Mouse (Mus musculus) cerebellum, adult (tissue): ENCODE data around the gene Wfdc9.
"Not testable (repeated sequence)": the region's sequence is repeated elsewhere in the genome, so short reads cannot be mapped to it uniquely, and the experiment has no call there.

ENCODE experiments used
- ATAC-seq: cut with Nextera tagmentation; 2 replicates; pipeline ENCODE4 v1.9.2; 2017; ENCODE audit warnings: mild to moderate bottlenecking, moderate library complexity, mixed read lengths; ENCODE audit not compliant: insufficient number of reproducible peaks, low FRiP score, low TSS enrichment

Wfdc9 gene

DNA sequence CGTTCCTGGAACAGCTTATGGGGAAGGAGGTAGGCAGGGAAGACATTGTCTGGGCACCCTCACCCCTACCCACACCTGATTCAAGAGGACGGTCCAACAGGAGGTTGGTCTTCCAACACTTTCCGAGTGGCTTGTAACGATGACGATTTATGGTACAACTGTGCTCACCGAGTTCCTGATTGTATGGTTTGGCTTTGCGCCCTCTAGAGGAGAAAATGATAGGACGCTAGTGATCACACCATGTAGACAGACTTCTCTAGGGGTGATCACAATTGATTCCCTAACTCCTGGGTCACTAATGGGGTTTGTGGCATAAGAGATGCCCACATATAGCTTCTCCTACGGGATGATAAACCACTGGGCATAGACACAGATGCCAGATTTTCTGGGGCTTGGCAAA lies 21.1 kb downstream of the Wfdc9 start:
- no peak for ATAC-seq

DNA sequence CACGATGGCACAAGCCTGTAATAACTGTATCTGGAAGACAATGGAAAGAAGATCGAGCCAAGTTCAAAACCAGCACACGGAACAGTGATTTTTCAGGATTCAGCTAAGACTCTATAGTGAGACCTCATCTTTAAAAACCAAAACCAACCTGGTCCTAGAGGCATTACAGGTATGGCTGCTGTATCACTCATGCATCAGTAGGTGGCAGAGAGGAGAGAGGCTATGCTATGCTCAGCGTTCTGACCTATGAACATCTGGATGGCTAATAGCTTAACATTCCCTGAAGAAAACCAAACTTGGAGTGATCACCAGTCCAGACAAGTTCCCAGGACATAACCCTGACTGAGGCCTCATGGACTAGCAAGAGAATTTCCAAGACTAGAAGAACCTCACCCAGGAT lies 34.6 kb downstream of the Wfdc9 start:
- no peak for ATAC-seq

DNA sequence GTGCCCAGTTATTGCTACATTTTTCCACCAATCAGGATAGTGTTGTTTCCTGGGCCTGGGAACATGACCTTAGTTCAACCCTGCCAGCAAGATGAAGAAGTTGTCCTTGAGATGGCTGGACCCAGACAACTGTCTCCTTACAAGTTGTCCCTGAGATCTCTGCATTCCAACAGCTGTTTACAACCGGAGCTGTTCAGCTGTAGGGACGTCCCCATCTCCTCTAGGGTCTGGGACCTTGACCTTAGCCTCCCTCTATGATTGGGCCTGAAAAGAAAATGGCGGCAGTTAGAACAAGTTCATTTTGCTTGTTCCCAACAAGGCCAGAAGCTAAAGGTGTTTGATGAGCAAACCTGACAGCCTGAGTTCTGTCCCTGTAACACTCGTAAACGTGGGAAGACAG lies 37.3 kb downstream of the Wfdc9 start:
- ATAC-seq: no peak

DNA sequence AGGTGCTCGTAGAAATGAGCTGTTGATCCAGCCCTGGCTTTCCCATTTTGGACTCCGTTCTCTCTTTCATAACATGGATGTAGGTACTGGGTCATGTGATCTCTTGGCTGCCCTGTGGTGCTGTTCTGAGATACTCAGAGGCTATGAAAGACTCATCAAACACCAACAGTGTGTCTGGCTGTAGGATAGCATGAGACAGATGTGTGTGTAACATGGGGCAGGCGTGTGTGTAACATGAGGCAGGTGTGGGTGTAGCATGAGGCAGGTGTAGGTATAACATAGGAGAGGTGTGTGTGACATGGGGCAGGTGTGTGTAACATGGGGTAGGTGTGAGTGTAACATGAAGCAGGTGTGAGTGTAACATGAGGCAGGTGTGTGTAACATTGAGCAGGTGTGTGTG lies 41.0 kb downstream of the Wfdc9 start:
- ATAC-seq: no peak

DNA sequence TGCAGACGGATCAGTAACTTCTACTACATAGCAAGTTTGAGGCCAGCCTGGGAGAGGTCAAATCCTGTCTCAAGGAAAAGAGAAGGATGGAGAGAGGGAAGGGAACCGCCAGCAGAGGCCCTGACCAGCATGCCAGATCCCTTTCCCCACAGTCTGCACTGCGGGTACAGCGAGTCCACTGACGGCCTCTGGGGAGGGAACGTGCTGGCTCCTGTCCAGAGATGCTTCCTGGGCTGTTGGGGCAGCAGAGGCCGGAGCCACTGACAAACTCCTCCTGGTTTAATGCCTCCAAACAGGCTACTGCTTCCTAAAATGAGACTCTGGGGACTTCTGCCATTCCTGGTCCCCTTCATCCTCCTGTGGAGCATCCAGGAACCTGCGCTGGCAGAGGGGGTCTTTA lies 42.9 kb downstream of the Wfdc9 start, which contains the start of the genes Wfdc6b and Wfdc8:
Gene Wfdc6b, plus strand, starts transcription at position 52 of the 400 bp plus-strand sequence.
Gene Wfdc8, minus strand, starts transcription at position 156 of the 400 bp plus-strand sequence.
- not testable (repeated sequence) for ATAC-seq

DNA sequence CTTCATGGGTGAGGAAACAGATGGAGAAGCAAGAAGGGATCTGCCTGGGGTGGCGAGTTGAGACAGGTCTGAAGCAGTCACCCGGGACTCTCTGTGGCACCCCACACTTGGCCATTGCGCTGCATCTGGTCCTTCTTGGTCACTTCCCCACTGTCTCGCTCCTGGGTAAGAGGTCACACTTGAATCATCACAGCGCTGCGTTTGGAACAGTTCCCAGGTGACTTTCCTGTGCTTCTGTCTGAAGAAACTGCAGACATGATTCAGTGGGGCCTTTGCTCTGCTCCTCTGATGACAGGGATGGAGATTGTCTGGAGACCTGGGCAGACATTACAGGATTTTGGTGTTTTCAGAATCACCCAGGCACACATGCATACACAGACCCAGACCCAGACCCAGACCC lies 47.6 kb downstream of the Wfdc9 start:
- ATAC-seq: no peak

DNA sequence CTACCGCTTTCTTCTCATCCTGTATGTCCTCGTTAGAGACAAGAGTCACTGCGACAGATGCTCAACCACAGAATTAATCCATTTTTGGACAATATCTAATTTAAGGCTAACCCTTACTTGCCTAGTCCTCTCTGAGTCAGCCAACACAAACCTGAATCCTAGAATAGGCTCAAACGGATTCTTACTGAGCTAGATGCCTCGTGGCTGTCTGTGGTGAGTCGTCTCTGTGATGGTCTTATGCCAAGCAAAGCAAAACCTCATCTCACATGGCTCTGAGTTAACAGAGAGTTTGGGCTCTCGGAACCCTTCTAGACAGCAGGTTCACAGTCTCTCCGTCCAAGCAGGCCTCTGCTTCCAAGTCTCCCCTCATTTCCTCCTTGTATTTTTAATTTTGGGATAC lies 52.0 kb downstream of the Wfdc9 start:
- no peak for ATAC-seq

DNA sequence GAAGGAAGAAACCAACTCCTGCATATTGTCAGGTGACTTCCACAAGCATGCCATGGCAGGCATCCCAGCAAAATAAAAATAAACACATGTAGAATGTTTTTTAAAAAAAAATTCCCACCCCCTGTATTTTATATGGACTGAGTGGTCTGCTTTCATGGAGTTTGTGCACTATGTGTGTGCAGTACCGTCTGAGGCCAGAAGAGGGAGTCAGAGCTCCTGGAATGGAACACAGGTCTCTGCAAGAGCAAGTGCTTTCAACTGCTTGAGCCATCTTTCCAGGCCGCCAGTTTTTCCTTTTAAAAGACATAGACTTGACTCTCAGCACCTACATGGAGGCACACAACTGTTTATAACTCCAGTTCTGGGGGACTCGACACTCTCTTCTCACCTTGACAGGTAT lies 52.9 kb downstream of the Wfdc9 start:
- no peak for ATAC-seq

DNA sequence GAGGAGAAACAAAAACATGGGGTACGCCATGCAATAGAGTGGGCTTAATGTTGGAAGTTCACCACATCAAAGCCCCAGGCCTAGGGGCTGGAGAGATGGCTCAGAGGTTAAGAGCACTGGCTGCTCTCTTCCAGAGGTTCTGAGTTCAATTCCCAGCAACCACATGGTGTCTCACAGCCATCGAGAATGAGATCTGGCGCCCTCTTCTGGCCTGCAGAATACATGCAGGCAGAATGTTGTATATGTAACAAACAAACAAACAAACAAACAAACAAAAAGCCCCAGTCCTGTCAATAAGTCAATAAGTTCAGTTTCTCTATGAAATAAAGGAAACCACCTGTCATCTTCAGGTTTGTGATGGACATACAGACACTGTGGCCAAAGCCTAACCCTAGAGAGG lies 56.2 kb downstream of the Wfdc9 start:
- no peak for ATAC-seq
